Mouse (Mus musculus) thymus, postnatal 10 days (tissue): ENCODE results near the gene Tmco2.
"Not testable (repeated sequence)": the region's sequence is repeated elsewhere in the genome, so short reads cannot be mapped to it uniquely, and the experiment has no call there.

Experiments
- DNase-seq, 2 experiments: peaks; one replicate each; pipeline ENCODE4 v3.0.0; 2021; ENCODE audit warnings: low spot score in 2 of 2

The Tmco2 gene

GRCm38 (mm10) chr4:121109126-121109525 is at the start of gene Tmco2:
Gene Tmco2, minus strand, starts transcription at chr4:121109226.
- no peak for DNase-seq

- no peak for DNase-seq
Observed at GRCm38 (mm10) chr4:121103304-121103703, 5.7 kb downstream of the Tmco2 start.

DNA sequence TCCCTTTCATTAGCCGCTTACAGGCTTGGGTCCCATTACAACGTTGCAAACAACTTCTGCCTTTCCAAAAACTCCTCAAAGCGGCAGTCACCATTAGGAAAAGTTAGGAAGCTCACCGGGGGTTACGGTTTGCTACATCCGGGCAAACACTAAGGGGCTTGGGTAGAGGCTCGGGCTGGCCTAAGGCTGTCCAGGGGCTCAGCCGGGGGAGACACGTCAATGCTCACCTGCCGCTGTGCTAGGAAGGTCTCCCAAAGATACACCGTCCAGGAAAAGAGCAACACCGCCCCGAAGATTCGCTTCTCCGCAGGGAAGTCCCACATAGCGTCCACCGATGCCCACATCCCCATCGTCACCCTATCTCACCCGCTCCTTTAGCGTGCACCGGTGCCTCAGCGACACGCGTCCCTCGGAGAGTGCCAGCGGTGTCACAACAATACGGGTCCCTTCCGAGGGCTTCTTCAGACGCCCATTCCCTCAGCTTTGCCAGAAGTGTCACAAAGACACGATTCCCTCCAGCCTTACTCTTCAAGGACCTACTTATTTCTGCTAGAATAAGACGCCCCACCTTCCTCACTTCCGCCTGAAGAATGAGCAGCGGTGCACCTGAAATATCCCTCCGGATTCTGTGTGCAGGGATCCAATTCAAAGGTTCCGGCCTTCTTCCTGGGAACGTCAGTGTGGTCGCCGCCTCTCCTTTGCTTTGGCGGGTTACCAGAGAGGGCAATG is 11.2 kb downstream of the Tmco2 start, which contains the start of gene Zmpste24:
TSS of gene Zmpste24 (minus strand) at position 592 of the 729 bp plus-strand sequence.
- peak; percentile 69 to 88 for DNase-seq

GRCm38 (mm10) chr4:121090211-121090610 is 18.8 kb downstream of the Tmco2 start:
- no peak for DNase-seq

- no peak for DNase-seq
Observed at GRCm38 (mm10) chr4:121088696-121089095, 20.3 kb downstream of the Tmco2 start.

GRCm38 (mm10) chr4:121084506-121084905 is 24.5 kb downstream of the Tmco2 start:
- DNase-seq, result no peak

GRCm38 (mm10) chr4:121080395-121080794 is 28.6 kb downstream of the Tmco2 start:
- DNase-seq, result no peak

- DNase-seq, result no peak
Observed at GRCm38 (mm10) chr4:121077915-121078646, 30.9 kb downstream of the Tmco2 start.

GRCm38 (mm10) chr4:121074250-121074649 is 34.8 kb downstream of the Tmco2 start:
- no peak for DNase-seq

- DNase-seq, result no peak
Observed at GRCm38 (mm10) chr4:121065336-121065735, 43.7 kb downstream of the Tmco2 start.

DNA sequence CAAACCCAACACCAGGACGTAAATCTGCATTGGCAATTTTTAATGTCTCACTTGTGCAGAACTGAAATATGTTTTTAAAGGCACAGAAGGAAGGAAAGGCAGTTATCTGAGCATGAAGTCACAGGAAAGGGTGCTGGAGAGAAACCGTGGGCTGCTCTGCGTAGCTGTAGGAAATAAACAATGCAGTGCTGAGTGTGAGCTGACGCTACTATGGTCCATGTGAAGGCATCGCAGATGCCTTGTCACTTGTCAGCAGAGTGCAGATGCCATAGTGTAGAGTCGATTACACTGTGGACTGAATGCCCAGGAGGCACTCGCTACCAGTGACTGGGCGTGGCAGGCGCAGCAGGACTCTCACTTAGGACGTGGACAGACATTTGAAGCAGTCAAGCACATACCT is 49.8 kb downstream of the Tmco2 start:
- DNase-seq, result not testable (repeated sequence)

DNA sequence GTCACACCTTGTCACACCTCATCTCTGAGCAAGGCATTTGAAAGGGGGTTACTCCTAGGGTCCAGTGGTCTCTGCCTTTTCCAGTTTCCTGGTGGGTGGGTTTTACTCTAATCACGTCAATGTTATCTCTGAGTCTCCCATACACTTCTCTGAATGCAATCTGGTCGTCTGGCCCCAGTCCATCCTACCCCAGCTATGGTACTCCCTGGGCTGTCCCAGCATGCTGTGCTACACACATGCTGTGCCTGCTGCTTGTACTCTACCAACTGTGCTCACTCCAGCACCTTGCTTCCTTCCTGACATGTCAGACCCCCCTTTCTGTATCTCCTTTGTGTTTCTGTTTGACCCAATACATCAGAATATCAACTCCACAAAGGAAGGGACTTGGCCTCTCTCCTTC is 52.0 kb downstream of the Tmco2 start:
- DNase-seq, result no peak

GRCm38 (mm10) chr4:121056342-121056741 is 52.7 kb downstream of the Tmco2 start:
- peak in 1 of 2 experiments; percentile 39 for DNase-seq
